Mouse (Mus musculus) liver, embryonic 14.5 days (tissue): Measurements from ENCODE around the gene Rpl10a. TPM values are rescaled to one million over a fixed set of nuclear protein-coding genes. Genes with fewer than 3 reads are reported as not detected.

Source experiments
- ATAC-seq: fragments of 200-750 bp; cut with Nextera tagmentation; 2 replicates; pipeline ENCODE4 v1.8.0; 2017; ENCODE audit warnings: moderate number of reproducible peaks, mild to moderate bottlenecking, moderate library complexity; ENCODE audit not compliant: insufficient read depth
- DNase-seq, 3 experiments: peaks; one replicate each; pipeline ENCODE4 v3.0.0-alpha.2; 2012 to 2013; ENCODE audit warnings: low read depth in 3 of 3, low spot score in 3 of 3
- H3K27ac ChIP-seq: fragments of 300-500 bp; sonication (generic); 2 replicates; pipeline ENCODE4 v1.5.1; 2014; ENCODE audit warnings: moderate library complexity, mild to moderate bottlenecking, control low read depth, inconsistent platforms
- H3K27me3 ChIP-seq: fragments of 300-500 bp; sonication (generic); 2 replicates; pipeline ENCODE4 v1.6.1; 2014; ENCODE audit warnings: mild to moderate bottlenecking, low read length, moderate library complexity; ENCODE audit not compliant: control insufficient read depth, insufficient read depth
- H3K36me3 ChIP-seq: fragments of 300-500 bp; sonication (generic); replicated peaks from 2 replicates; pipeline ENCODE4 v1.6.1; 2014; ENCODE audit warnings: low read depth; ENCODE audit not compliant: control insufficient read depth, insufficient read depth
- H3K4me1 ChIP-seq, 2 experiments: fragments of 200-500 bp in 1 of 2; fragments of 300-500 bp in 1 of 2; sonication (generic) in 1 of 2; replicated peaks; 2 replicates each; pipeline ENCODE4 v1.6.1; 2012 to 2014; ENCODE audit warnings: antibody characterized with exemption in 1 of 2, inconsistent platforms in 1 of 2, low read length in 1 of 2; ENCODE audit not compliant: control insufficient read depth in 2 of 2, insufficient read depth in 2 of 2
- H3K4me2 ChIP-seq: fragments of 300-500 bp; sonication (generic); 2 replicates; pipeline ENCODE4 v1.6.1; 2014; ENCODE audit warnings: low read depth, mild to moderate bottlenecking, control low read depth, moderate library complexity
- H3K4me3 ChIP-seq, 2 experiments: fragments of 200-500 bp in 1 of 2; fragments of 300-500 bp in 1 of 2; sonication (generic) in 1 of 2; 2 replicates each; pipeline ENCODE4 v1.5.1; 2012 to 2014; ENCODE audit warnings: low read depth in 2 of 2, low read length in 2 of 2, mild to moderate bottlenecking in 2 of 2, control low read depth in 1 of 2, inconsistent platforms in 1 of 2, moderate library complexity in 1 of 2; ENCODE audit not compliant: insufficient read depth in 1 of 2
- H3K9ac ChIP-seq: fragments of 300-500 bp; sonication (generic); replicated peaks from 2 replicates; pipeline ENCODE4 v1.6.1; 2014; ENCODE audit warnings: mild to moderate bottlenecking, control low read depth, moderate library complexity
- H3K9me3 ChIP-seq: fragments of 300-500 bp; sonication (generic); 2 replicates; pipeline ENCODE4 v1.6.1; 2016; ENCODE audit warnings: low read length, mixed read lengths; ENCODE audit not compliant: control insufficient read depth
- CTCF ChIP-seq: IDR thresholded peaks from 2 replicates; pipeline ENCODE4 v1.5.1; 2016; ENCODE audit warnings: antibody characterized with exemption, low read depth, control low read depth
- EP300 ChIP-seq: IDR thresholded peaks from 2 replicates; pipeline ENCODE4 v1.6.1; 2016; ENCODE audit warnings: antibody characterized with exemption, low read depth
- WGBS: fragments of 180-500 bp; shearing (Covaris S2); extraction: QIAGEN DNeasy Blood & Tissue Kit; methylation state at CpG from one replicate; pipeline ENCODE4 v1.1.7; 2014; ENCODE audit not compliant: insufficient replicate concordance; 5-methylcytosine and 5-hydroxymethylcytosine counted together
- polyA plus RNA-seq, 2 experiments: library from polyadenylated mRNA; depleted of rRNA in 1 of 2; stranded (reverse) in 1 of 2; unstranded in 1 of 2; fragments of >200 nt; fragmentation: Nextera tagmentation in 1 of 2; extraction: Ambion mirVana in 1 of 2; gene quantifications; 2 replicates each; pipeline versions ENCODE4 v1.2.1 to v1.2.3; 2012 to 2014

The Rpl10a gene
- polyA plus RNA-seq, 2 experiments: 510 to 1,992 TPM

DNA sequence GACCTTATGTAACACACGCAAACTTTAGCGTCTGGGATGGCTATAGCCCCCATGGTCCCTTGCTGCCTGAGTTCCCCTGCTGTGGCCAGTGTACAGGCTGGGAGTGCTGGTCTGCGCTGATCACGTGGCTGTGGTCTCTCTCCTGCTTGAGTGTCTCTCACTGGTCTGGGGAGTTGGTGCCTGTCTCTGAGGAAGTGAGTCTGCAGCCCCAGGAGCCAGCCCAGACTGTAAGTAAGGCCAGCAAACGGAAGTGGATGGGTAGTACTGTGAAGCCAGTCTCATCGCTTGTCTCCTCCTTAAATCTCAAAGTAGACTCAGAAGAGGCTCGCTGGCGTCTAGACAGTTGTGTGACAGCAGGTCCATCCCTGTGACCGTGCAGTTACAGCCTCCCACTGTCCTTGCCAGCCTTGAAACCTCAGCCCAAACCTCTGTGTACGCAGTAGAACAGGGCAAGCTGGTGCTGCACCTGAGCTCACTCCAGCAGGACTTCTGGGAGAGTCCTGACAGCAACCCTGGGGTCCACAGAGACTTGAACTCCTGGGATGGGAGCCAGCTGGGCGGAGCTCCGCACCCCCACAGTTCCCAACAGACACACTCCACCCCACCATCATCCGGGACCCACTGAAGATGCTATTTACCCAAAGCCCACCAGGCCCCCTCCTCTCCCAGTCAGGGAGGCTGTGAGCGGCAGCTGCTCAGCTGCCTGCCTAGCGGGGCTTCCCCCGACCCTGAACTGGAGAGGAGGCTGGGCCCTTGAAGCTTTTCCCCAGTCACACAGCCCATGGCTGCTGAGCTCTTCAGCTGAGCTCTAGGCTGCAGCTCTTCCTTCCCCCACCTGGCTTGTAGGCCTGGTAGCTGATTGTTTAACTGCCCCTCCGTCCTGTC is 33.6 kb upstream of the Rpl10a start:
- Histone ChIP-seq H3K36me3 (no peaks in the 10 kb centered on the region), H3K4me3 (no peak overlapping the region), H3K27me3 (no peaks in the 10 kb centered on the region), H3K9me3 (no peaks in the 10 kb centered on the region), H3K4me2 (no peak overlapping the region), H3K9ac (no peak overlapping the region), H3K4me1 (peaks cover 0 to 9% of the 10 kb centered on the region in 2 experiments; a peak in 3 of 4 replicates), H3K27ac (no peak overlapping the region)
- no peak for ATAC-seq
- TF ChIP-seq CTCF: no peak; the same call in 1 of the 2 replicates
- DNase-seq: no peak
- 48% methylated on average over 17 of the region's 17 CpGs for WGBS

DNA sequence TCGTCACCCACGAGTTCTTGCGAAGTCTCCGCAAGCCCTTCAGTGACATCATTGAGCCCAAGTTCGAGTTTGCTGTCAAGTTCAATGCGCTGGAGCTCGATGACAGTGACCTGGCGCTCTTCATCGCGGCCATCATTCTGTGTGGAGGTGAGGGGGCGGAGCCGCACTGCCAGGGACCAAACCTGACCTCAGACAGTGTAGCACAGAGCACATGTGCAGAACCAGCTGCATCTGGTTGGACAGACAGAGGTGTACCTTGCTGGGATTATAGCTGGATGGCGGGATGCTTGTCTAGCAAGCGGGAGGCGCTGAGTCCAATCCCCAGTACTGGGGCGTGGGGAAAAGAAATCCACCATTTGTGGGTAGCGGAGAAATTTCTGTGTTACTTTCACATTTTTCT is 29.4 kb upstream of the Rpl10a start:
- no peaks in the 10 kb centered on the region for H3K9me3 ChIP-seq
- H3K4me1 ChIP-seq: no peaks in the 10 kb centered on the region
- H3K4me3 ChIP-seq: no peak overlapping the region
- H3K4me2 ChIP-seq: no peak overlapping the region
- no peak for ATAC-seq
- no peak for DNase-seq
- no peaks in the 10 kb centered on the region for H3K27me3 ChIP-seq
- no peak for TF ChIP-seq EP300
- H3K36me3 ChIP-seq: no peaks in the 10 kb centered on the region
- no peak overlapping the region for H3K9ac ChIP-seq
- WGBS: 84% methylated on average over 17 of the region's 17 CpGs
- no peak overlapping the region for H3K27ac ChIP-seq

DNA sequence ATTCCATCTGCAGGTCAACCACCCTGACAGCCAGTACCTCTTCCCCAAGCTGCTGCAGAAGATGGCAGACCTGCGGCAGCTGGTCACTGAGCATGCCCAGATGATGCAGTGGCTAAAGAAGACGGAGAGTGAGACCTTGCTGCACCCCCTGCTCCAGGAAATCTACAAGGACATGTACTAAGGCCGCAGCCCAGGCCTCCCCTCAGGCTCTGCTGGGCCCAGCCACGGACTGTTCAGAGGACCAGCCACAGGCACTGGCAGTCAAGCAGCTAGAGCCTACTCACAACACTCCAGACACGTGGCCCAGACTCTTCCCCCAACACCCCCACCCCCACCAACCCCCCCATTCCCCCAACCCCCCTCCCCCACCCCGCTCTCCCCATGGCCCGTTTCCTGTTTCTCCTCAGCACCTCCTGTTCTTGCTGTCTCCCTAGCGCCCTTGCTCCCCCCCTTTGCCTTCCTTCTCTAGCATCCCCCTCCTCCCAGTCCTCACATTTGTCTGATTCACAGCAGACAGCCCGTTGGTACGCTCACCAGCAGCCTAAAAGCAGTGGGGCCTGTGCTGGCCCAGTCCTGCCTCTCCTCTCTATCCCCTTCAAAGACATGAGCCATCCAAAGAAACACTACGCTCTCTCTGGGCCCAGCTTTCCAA is 28.5 kb upstream of the Rpl10a start:
- DNase-seq (no peak), ATAC-seq (no peak)
- H3K27ac ChIP-seq: no peak overlapping the region
- H3K9me3 ChIP-seq: no peaks in the 10 kb centered on the region
- 56% methylated on average over 11 of the region's 11 CpGs for WGBS
- H3K4me1 ChIP-seq: no peaks in the 10 kb centered on the region
- H3K36me3 ChIP-seq: no peaks in the 10 kb centered on the region
- no peak overlapping the region for H3K4me3 ChIP-seq
- H3K9ac ChIP-seq: no peak overlapping the region
- no peaks in the 10 kb centered on the region for H3K27me3 ChIP-seq
- TF ChIP-seq EP300 (no peak), CTCF (no peak)
- no peak overlapping the region for H3K4me2 ChIP-seq

DNA sequence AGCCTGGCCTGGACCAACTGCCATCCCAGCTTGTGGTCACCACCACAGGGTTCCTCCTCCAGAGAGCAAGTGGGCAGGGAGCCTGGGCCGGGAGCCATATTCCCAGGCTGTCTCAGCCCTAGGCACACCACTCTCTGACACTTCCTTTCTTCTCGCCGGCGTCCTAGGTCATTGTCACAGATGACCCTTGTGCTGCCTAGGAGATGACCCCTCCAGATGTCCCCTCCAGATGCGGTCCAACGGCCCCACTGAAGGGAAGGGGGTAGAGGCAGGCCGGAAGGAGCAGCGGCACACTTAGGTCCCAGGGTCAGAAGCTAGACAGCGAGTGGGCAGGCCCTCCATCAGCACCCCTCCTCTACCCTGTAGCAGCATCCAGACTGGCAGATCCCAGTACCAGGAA is 27.9 kb upstream of the Rpl10a start:
- no peaks in the 10 kb centered on the region for H3K27me3 ChIP-seq
- H3K4me1 ChIP-seq: no peaks in the 10 kb centered on the region
- TF ChIP-seq CTCF: no peak
- TF ChIP-seq EP300: no peak
- 71% methylated on average over 9 of the region's 9 CpGs for WGBS
- H3K4me2 ChIP-seq: no peak overlapping the region
- H3K36me3 ChIP-seq: no peaks in the 10 kb centered on the region
- H3K27ac ChIP-seq: no peak overlapping the region
- ATAC-seq (no peak), DNase-seq (no peak)
- H3K9ac ChIP-seq: no peak overlapping the region
- H3K9me3 ChIP-seq: no peaks in the 10 kb centered on the region
- no peak overlapping the region for H3K4me3 ChIP-seq

DNA sequence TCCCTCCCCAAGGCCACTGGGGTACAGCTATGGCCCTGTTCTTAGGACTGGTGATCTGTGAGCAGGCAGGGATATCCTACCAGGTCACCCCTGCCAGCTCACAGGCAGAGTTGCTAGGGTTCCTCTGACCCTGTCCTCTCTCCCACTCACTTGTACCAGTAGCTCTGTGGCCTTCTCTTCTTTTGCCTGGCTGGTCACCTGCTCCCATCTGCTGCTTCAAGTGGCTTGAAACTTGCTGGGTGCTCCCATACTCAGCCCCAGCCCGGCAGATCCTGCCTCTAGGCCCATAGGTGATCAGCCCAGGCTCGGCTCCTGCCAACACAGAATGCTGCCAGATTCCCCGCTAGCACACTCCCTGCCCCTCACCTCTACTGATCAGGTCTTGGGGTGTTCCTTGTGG is 27.4 kb upstream of the Rpl10a start:
- Histone ChIP-seq H3K27ac (no peak overlapping the region), H3K9me3 (no peaks in the 10 kb centered on the region), H3K4me1 (no peaks in the 10 kb centered on the region), H3K4me2 (no peak overlapping the region), H3K9ac (no peak overlapping the region), H3K36me3 (no peaks in the 10 kb centered on the region), H3K4me3 (no peak overlapping the region), H3K27me3 (no peaks in the 10 kb centered on the region)
- WGBS: 61% methylated on average over 3 of the region's 3 CpGs
- no peak for DNase-seq
- no peak for ATAC-seq
- TF ChIP-seq EP300 (no peak), CTCF (no peak)
